Comparison of ENCODE assay signal across 1 mouse cellular context in the genomic region with DNA sequence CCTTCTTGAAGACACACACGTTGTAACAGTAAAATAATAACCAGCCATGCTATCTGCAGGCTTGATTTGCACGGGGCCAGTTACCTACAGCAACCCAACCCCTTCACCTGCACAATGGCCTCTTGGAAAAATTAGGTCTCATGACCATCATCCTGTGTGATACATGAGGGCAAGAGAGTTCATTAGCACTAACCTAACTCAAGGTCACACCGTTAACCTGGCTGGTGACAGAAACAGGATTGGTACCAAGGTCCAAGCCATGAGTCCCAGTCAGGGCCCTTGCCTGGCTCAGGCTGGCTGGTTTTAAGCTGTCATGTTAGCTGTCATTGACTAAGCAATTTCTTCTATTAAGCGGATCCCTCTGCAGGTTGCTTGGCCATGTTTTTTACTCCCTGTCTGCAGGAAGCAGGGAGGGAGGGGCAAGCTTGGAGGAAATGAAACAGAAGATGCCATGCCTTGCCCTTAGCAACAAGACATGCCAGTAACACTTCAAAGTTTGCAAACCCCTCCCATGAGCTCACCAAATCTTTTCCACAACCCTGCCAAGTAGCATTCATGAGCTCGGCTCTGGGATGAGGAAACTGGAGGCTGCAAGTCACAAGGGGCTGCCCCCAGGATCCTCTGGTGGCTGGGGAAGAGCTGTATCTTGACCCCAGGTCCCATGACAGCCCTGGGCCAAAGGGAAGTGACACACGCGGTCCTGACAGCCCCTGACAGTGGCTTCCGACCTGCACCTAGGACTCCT.
A peak's percentile ranks its signal among the peaks of the same experiment; 100 is the strongest.
TF ChIP-seq lines count a peak whose summit lies in the region.

No protein-coding gene starts in this region.

TF ChIP-seq in CH12.LX, 34 proteins besides CTCF, POLR2A, EP300 and RAD21 (continued from another document):
- TF ChIP-seq JUN (IDR thresholded peaks at IDR 0.05; ENCODE audit: insufficient read depth, low read depth, low read length) (no peak), MXI1 (IDR thresholded peaks at IDR 0.05; ENCODE audit: low read depth, low read length) (peak; percentile 85; the same call in 1 of the 2 replicates), KAT2A (IDR thresholded peaks at IDR 0.05; ENCODE audit: insufficient replicate concordance, low read length) (0 out of 2 replicates have a peak, but pooled peaks have one; percentile 29), MYC (IDR thresholded peaks at IDR 0.05; ENCODE audit: low read depth, low read length) (peak; percentile 66), ZMIZ1 (IDR thresholded peaks at IDR 0.05; ENCODE audit: low read depth, low read length) (peak; percentile 82), NELFE (IDR thresholded peaks at IDR 0.05; ENCODE audit: low read depth, low read length) (peak; percentile 38; the same call in 1 of the 2 replicates), BHLHE40 (IDR thresholded peaks at IDR 0.05; ENCODE audit: low read depth, low read length) (peak; percentile 63), USF1 (IDR thresholded peaks at IDR 0.05; ENCODE audit: low read depth, low read length) (peak; percentile 14; the same call in 1 of the 2 replicates), CHD2 (IDR thresholded peaks at IDR 0.05; ENCODE audit: low read length) (peak; percentile 40), POLR2AphosphoS2 (IDR thresholded peaks at IDR 0.05; ENCODE audit: low read depth, low read length) (peak; percentile 96)
TF ChIP-seq in CH12.LX: peak in this region for 17.
